Mouse (Mus musculus) midbrain, embryonic 10.5 days (tissue): ENCODE data around the gene Rbx1. TPM values are rescaled to one million over a fixed set of nuclear protein-coding genes. Genes with fewer than 3 reads are reported as not detected.

Experiments
- DNase-seq: peaks from one replicate; pipeline ENCODE4 v3.0.0-alpha.2; 2017; ENCODE audit warnings: low spot score
- H3K27ac ChIP-seq: fragments of 300-500 bp; sonication (generic); replicated peaks from 2 replicates; pipeline ENCODE4 v1.5.1; 2016; ENCODE audit warnings: mild to moderate bottlenecking
- H3K27me3 ChIP-seq: fragments of 300-500 bp; sonication (generic); 2 replicates; pipeline ENCODE4 v1.6.1; 2016; ENCODE audit warnings: low read depth, mild to moderate bottlenecking; ENCODE audit not compliant: poor library complexity, severe bottlenecking
- H3K36me3 ChIP-seq: fragments of 300-500 bp; sonication (generic); 2 replicates; pipeline ENCODE4 v1.6.1; 2016; ENCODE audit warnings: mild to moderate bottlenecking, moderate library complexity
- H3K4me1 ChIP-seq: fragments of 300-500 bp; sonication (generic); 2 replicates; pipeline ENCODE4 v1.6.1; 2016
- H3K4me3 ChIP-seq: fragments of 300-500 bp; sonication (generic); 2 replicates; pipeline ENCODE4 v1.5.1; 2016; ENCODE audit warnings: mild to moderate bottlenecking, moderate library complexity
- H3K9me3 ChIP-seq: fragments of 300-500 bp; sonication (generic); replicated peaks from 2 replicates; pipeline ENCODE4 v1.6.1; 2016; ENCODE audit warnings: mild to moderate bottlenecking
- WGBS: fragments of 180-500 bp; shearing (Covaris S2); methylation state at CpG from one replicate; pipeline ENCODE4 v1.1.7; 2016; 5-methylcytosine and 5-hydroxymethylcytosine counted together
- polyA plus RNA-seq: library from polyadenylated mRNA; unstranded; fragments of >200 nt; fragmentation: Nextera tagmentation; extraction: Ambion mirVana; gene quantifications from 2 replicates; pipeline ENCODE4 v1.2.1, GENCODE M21; 2016

Gene Rbx1
- polyA plus RNA-seq, 1 experiment from 2014 or later: 635 TPM

- no peaks in the 10 kb centered on the region for H3K36me3 ChIP-seq
- DNase-seq: no peak
- H3K4me1 ChIP-seq: no peaks in the 10 kb centered on the region
- no peaks in the 10 kb centered on the region for H3K27me3 ChIP-seq
- H3K9me3 ChIP-seq: no peaks in the 10 kb centered on the region
- H3K4me3 ChIP-seq: no peak overlapping the region
- WGBS: 93% methylated on average over 2 of the region's 2 CpGs
- H3K27ac ChIP-seq: no peak overlapping the region
Measured at GRCm38 (mm10) chr15:81503995-81504394, 37.9 kb downstream of the Rbx1 start.

DNA sequence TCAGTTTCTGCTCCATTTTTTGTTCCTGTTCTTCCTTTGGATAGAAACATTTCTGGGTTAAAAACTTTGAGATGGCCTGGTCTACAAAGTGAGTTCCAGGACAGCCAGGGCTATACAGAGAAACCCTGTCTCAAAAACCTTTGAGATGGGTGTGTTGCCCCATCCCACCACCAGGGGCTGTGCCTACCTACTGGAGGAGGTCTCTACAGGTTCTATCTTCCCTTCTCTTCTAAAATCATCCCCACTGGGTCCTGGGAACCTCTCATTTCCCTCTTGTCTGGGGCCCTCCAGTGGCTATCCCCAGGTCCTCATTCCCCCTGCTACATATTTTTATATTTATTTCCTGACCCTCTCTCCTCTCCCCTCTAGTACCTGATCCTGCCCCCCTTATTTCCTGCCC lies 41.1 kb downstream of the Rbx1 start:
- Histone ChIP-seq H3K36me3 (no peaks in the 10 kb centered on the region), H3K4me1 (no peaks in the 10 kb centered on the region), H3K9me3 (no peaks in the 10 kb centered on the region), H3K4me3 (no peak overlapping the region), H3K27me3 (no peaks in the 10 kb centered on the region), H3K27ac (no peak overlapping the region)
- DNase-seq: peak; percentile 26

- H3K9me3 ChIP-seq: no peaks in the 10 kb centered on the region
- peaks cover 15% of the 10 kb centered on the region for H3K4me1 ChIP-seq
- no peaks in the 10 kb centered on the region for H3K36me3 ChIP-seq
- no peaks in the 10 kb centered on the region for H3K27me3 ChIP-seq
- DNase-seq: no peak
- no peak overlapping the region for H3K4me3 ChIP-seq
- H3K27ac ChIP-seq: no peak overlapping the region
- 88% methylated on average over 4 of the region's 4 CpGs for WGBS
Measured at GRCm38 (mm10) chr15:81510621-81511020, 44.5 kb downstream of the Rbx1 start.

DNA sequence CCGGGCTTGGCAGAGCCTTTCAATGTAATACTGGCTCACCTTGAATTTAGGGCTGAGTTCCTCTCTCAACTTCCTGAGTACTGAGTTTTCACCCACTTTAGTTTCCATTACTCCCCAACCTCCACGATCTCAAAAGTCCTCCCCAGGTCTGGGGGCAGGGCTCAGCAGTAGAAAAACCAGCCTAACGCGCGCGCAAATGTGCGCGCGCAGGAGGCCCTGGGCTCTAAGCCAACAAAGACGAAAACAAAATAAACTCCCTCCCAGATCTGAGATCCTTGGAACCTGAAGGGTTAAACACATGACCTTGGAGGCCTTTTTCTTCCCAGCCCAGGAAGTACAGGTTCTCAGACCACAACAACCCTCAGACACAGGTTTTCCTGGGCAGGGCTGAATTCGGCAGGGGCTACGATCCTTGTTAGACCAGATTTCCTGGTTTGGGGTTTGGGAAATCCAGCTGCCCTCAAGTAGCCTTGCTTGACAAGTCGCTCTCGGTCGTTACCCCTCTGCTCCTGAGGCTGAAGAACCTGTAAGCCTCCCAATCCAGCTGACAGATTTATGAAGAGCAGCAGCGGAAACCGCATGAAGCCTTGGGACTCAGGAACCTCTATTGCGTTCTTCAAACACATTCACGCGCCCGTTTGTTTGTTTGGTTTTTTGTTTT lies 45.6 kb downstream of the Rbx1 start:
- Histone ChIP-seq H3K4me3 (no peak overlapping the region), H3K4me1 (peaks cover 15% of the 10 kb centered on the region), H3K36me3 (no peaks in the 10 kb centered on the region), H3K27ac (no peak overlapping the region), H3K27me3 (no peaks in the 10 kb centered on the region), H3K9me3 (no peaks in the 10 kb centered on the region)
- WGBS: 59% methylated on average over 21 of the region's 21 CpGs
- DNase-seq: no peak

- Histone ChIP-seq H3K27me3 (peaks cover 2% of the 10 kb centered on the region; the same call in 1 of the 2 replicates), H3K4me3 (peak overlapping the region; percentile 48), H3K4me1 (peaks cover 15% of the 10 kb centered on the region), H3K27ac (peak overlapping the region; percentile 76), H3K9me3 (no peaks in the 10 kb centered on the region), H3K36me3 (no peaks in the 10 kb centered on the region)
- WGBS: 13% methylated on average over 18 of the region's 18 CpGs
- DNase-seq: peak; percentile 73
Measured at GRCm38 (mm10) chr15:81514111-81514971, 48.2 kb downstream of the Rbx1 start.

DNA sequence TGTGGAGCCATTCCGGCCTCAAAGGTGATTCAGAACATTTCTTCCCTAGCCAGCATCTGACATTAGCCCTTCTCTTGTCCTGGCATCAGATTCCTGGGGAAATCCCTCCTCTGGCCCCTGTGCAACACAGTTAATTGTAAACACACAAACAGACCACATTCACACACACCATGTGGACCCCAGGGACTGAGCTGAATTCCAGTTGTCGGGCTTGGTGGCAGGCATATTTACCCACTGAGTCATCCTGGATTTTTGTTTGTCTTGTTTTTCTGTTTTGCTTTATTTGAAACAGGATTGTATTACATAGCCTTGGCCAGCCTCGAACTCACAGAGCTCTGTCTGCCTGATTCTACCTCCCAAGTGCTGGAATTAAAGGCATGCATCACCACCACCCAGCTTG lies 49.1 kb downstream of the Rbx1 start:
- H3K9me3 ChIP-seq: no peaks in the 10 kb centered on the region
- 85% methylated on average over 3 of the region's 3 CpGs for WGBS
- H3K4me1 ChIP-seq: peaks cover 15% of the 10 kb centered on the region
- no peak overlapping the region for H3K27ac ChIP-seq
- peaks cover 10% of the 10 kb centered on the region; the same call in 1 of the 2 replicates for H3K27me3 ChIP-seq
- H3K36me3 ChIP-seq: no peaks in the 10 kb centered on the region
- H3K4me3 ChIP-seq: no peak overlapping the region
- DNase-seq: no peak

- Histone ChIP-seq H3K9me3 (no peaks in the 10 kb centered on the region), H3K4me1 (peaks cover 30% of the 10 kb centered on the region), H3K27ac (no peak overlapping the region), H3K4me3 (no peak overlapping the region), H3K36me3 (no peaks in the 10 kb centered on the region), H3K27me3 (peaks cover 27% of the 10 kb centered on the region)
- 54% methylated on average over 6 of the region's 6 CpGs for WGBS
- no peak for DNase-seq
Measured at GRCm38 (mm10) chr15:81518031-81518430, 51.9 kb downstream of the Rbx1 start.

DNA sequence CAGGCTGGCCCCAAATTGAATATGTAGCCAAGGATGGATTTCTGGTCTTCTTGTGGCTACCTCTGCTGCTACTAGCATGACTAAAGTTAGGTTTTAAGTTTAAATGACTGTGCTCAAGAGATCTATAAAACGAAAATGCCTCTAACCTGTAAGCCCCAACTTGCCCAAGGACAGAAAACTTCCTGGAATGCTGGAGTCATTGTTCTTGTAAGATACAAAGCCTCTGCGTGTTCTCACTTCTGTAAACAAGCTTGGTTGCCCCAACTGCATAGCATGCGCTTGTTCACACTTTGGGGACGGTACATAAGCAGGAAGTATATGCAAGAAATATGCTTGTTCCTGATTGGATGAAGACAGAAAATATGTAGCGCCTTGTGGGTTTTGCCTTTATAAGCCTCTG lies 52.7 kb downstream of the Rbx1 start:
- 83% methylated on average over 5 of the region's 5 CpGs for WGBS
- no peak for DNase-seq
- Histone ChIP-seq H3K9me3 (no peaks in the 10 kb centered on the region), H3K27me3 (peaks cover 27% of the 10 kb centered on the region), H3K4me1 (peaks cover 35% of the 10 kb centered on the region), H3K36me3 (no peaks in the 10 kb centered on the region), H3K27ac (no peak overlapping the region), H3K4me3 (no peak overlapping the region)

GRCm38 (mm10) chr15:81522036-81522751 lies 56.1 kb downstream of the Rbx1 start:
- Histone ChIP-seq H3K4me1 (peaks cover 32% of the 10 kb centered on the region), H3K27ac (peak overlapping the region; percentile 89), H3K4me3 (peak overlapping the region; percentile 72), H3K36me3 (no peaks in the 10 kb centered on the region), H3K27me3 (peaks cover 49% of the 10 kb centered on the region), H3K9me3 (no peaks in the 10 kb centered on the region)
- peak; percentile 56 for DNase-seq
- WGBS: under 1% methylated on average over 38 of the region's 38 CpGs

GRCm38 (mm10) chr15:81522761-81523168 lies 56.7 kb downstream of the Rbx1 start:
- peaks cover 49% of the 10 kb centered on the region for H3K27me3 ChIP-seq
- peak overlapping the region; percentile 89 for H3K27ac ChIP-seq
- no peaks in the 10 kb centered on the region for H3K36me3 ChIP-seq
- DNase-seq: no peak
- no peaks in the 10 kb centered on the region for H3K9me3 ChIP-seq
- peaks cover 32% of the 10 kb centered on the region for H3K4me1 ChIP-seq
- whole genome bisulfite sequencing: under 1% methylated on average over 16 of the region's 16 CpGs
- H3K4me3 ChIP-seq: peak overlapping the region; percentile 72

DNA sequence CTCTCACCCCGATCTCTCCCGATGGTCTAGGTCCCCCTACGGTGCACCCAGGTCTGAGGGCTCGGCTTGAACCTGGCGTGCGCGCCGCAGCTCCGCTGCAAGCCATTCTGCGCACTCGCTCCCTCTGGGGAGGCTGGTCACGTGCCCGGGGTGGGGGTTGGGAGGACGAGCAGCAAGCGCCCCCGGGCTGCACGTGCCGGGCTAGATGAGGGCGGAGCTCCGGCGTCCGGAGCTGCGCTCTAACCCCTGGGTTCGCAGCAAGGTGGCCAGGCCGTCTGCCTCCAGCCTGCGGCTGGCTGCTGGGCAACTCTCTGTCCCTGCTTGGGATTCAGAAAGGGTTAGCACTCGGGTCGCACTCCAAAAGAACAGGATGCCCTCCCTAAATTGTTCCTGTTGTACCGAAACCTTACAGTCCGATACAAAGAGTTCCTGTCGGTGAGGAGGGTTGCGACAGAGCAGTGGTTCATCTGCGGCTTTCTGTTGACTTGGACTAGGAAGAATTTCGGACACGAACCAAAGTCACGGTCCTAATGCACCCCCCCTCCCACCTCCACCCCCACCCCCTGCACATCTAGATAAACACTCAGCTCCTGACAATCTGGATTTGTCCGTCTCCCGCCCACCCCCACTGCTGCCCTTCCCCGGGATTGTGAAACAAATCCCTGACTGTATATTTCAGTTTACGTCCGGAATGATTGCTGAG lies 57.2 kb downstream of the Rbx1 start:
- under 1% methylated on average over 41 of the region's 41 CpGs for WGBS
- peak; percentile 92 for DNase-seq
- peaks cover 32% of the 10 kb centered on the region for H3K4me1 ChIP-seq

GRCm38 (mm10) chr15:81523901-81524300 lies 57.8 kb downstream of the Rbx1 start:
- no peaks in the 10 kb centered on the region for H3K36me3 ChIP-seq
- H3K27me3 ChIP-seq: peaks cover 49% of the 10 kb centered on the region
- peak overlapping the region; percentile 72 for H3K4me3 ChIP-seq
- peak overlapping the region; percentile 89 for H3K27ac ChIP-seq
- no peaks in the 10 kb centered on the region for H3K9me3 ChIP-seq
- DNase-seq: peak; percentile 33
- H3K4me1 ChIP-seq: peaks cover 32% of the 10 kb centered on the region
- WGBS: 1% methylated on average over 12 of the region's 12 CpGs

More for the DNA sequence above, 57.2 kb downstream of the Rbx1 start:
- peak overlapping the region; percentile 89 for H3K27ac ChIP-seq
- peak overlapping the region; percentile 72 for H3K4me3 ChIP-seq
- no peaks in the 10 kb centered on the region for H3K36me3 ChIP-seq
- H3K9me3 ChIP-seq: no peaks in the 10 kb centered on the region
- H3K27me3 ChIP-seq: peaks cover 49% of the 10 kb centered on the region
